Mouse (Mus musculus) lung, postnatal 0 days (tissue): Measurements from ENCODE around the gene 4930452B06Rik. TPM values are rescaled to one million over a fixed set of nuclear protein-coding genes. Genes with fewer than 3 reads are reported as not detected.

Experiments used
- ATAC-seq: fragments of 200-750 bp; cut with Nextera tagmentation; 2 replicates; pipeline ENCODE4 v1.8.0; 2017; ENCODE audit warnings: moderate library complexity
- DNase-seq: peaks from one replicate; pipeline ENCODE4 v3.0.0-alpha.2; 2016; ENCODE audit warnings: low spot score
- H3K27ac ChIP-seq: fragments of 300-500 bp; sonication (generic); 2 replicates; pipeline ENCODE4 v1.5.1; 2014; ENCODE audit warnings: antibody characterized with exemption, mild to moderate bottlenecking, low read length, mixed read lengths
- H3K27me3 ChIP-seq: fragments of 300-500 bp; sonication (generic); replicated peaks from 2 replicates; pipeline ENCODE4 v1.6.1; 2014; ENCODE audit warnings: low read length, mixed read lengths; ENCODE audit not compliant: insufficient read depth
- H3K36me3 ChIP-seq: fragments of 300-500 bp; sonication (generic); 2 replicates; pipeline ENCODE4 v1.6.1; 2014; ENCODE audit warnings: low read length, mixed read lengths; ENCODE audit not compliant: insufficient read depth
- H3K4me1 ChIP-seq: fragments of 300-500 bp; sonication (generic); 2 replicates; pipeline ENCODE4 v1.6.1; 2014; ENCODE audit warnings: antibody characterized with exemption, low read depth, low read length, mixed read lengths; ENCODE audit not compliant: insufficient read depth
- H3K4me2 ChIP-seq: fragments of 300-500 bp; sonication (generic); replicated peaks from 2 replicates; pipeline ENCODE4 v1.6.1; 2014; ENCODE audit warnings: low read depth, mild to moderate bottlenecking, low read length, moderate library complexity, mixed read lengths
- H3K4me3 ChIP-seq: fragments of 300-500 bp; sonication (generic); 2 replicates; pipeline ENCODE4 v1.5.1; 2014; ENCODE audit warnings: low read depth, low read length
- H3K9ac ChIP-seq: fragments of 300-500 bp; sonication (generic); replicated peaks from 2 replicates; pipeline ENCODE4 v1.6.1; 2014; ENCODE audit warnings: low read depth, mild to moderate bottlenecking
- H3K9me3 ChIP-seq: fragments of 300-500 bp; sonication (generic); 2 replicates; pipeline ENCODE4 v1.6.1; 2016; ENCODE audit warnings: low read length, mixed read lengths
- CTCF ChIP-seq: IDR thresholded peaks from 2 replicates; pipeline ENCODE4 v1.5.1; 2016; ENCODE audit warnings: antibody characterized with exemption, mild to moderate bottlenecking
- EP300 ChIP-seq: IDR thresholded peaks from 2 replicates; pipeline ENCODE4 v1.6.1; 2016; ENCODE audit warnings: antibody characterized with exemption, mild to moderate bottlenecking, control low read depth
- WGBS: fragments of 180-500 bp; shearing (Covaris S2); extraction: QIAGEN DNeasy Blood & Tissue Kit; methylation state at CpG from one replicate; pipeline ENCODE4 v1.1.7; 2014; 5-methylcytosine and 5-hydroxymethylcytosine counted together
- polyA plus RNA-seq: library from polyadenylated mRNA; unstranded; fragments of >200 nt; fragmentation: Nextera tagmentation; extraction: Ambion mirVana; gene quantifications from 2 replicates; pipeline ENCODE4 v1.2.1, GENCODE M21; 2015

The 4930452B06Rik gene
- polyA plus RNA-seq, 1 experiment from 2014 or later = 2.9 TPM

DNA sequence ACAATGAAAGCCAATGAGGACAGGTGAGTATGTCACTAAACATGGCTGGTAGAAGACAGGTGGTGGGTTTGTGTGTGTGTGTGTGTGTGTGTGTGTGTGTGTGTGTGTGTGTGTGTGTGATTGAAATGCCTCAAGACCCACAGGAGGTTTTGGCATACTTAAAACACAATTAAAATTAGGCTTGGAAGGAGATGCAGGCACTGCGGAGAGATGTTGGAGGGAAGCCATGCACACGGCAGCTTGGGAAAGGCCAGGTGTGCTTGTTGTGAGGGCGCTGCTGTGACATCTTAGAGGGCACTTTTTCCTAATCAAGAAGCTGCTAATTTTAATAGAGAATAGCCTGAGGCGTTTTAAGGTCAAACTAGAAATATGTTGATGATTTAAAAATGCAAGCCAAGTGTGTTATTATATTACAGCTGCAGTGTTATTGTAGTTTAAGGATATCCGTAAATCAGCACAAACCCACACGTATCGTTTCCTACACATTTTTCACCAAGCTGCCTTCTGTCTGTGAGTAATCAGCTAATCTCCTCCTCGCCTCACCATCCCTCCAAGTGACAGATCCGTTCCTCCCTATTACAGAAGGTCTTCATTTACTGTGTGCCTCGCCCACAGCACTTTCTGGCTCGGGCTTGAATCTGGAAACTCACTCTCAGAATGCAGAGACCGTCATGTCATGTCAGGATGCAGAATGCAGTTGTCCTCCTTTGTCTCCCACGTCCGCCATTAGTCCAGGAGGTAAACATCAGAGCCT, 201.5 kb downstream of the 4930452B06Rik start:
- DNase-seq (no peak), ATAC-seq (no peak)
- no peak overlapping the region for H3K27ac ChIP-seq
- H3K27me3 ChIP-seq = no peaks in the 10 kb centered on the region
- H3K4me3 ChIP-seq = no peak overlapping the region
- TF ChIP-seq CTCF (no peak), EP300 (no peak)
- no peaks in the 10 kb centered on the region for H3K4me1 ChIP-seq
- H3K9ac ChIP-seq = no peak overlapping the region
- H3K36me3 ChIP-seq = no peaks in the 10 kb centered on the region
- 58% methylated on average over 14 of the region's 14 CpGs for WGBS
- H3K9me3 ChIP-seq = no peaks in the 10 kb centered on the region
- no peak overlapping the region for H3K4me2 ChIP-seq

GRCm38 (mm10) chr14:8462973-8463372, 203.1 kb downstream of the 4930452B06Rik start:
- H3K9ac ChIP-seq = no peak overlapping the region
- H3K36me3 ChIP-seq = no peaks in the 10 kb centered on the region
- H3K4me3 ChIP-seq = no peak overlapping the region
- ATAC-seq (no peak), DNase-seq (peak; percentile 24)
- no peak overlapping the region for H3K4me2 ChIP-seq
- WGBS = 37% methylated on average over 4 of the region's 4 CpGs
- no peak overlapping the region for H3K27ac ChIP-seq
- H3K9me3 ChIP-seq = no peaks in the 10 kb centered on the region
- TF ChIP-seq EP300 (0 out of 2 replicates have a peak, but pooled peaks have one; percentile 0), CTCF (no peak)
- no peaks in the 10 kb centered on the region for H3K4me1 ChIP-seq
- H3K27me3 ChIP-seq = no peaks in the 10 kb centered on the region

DNA sequence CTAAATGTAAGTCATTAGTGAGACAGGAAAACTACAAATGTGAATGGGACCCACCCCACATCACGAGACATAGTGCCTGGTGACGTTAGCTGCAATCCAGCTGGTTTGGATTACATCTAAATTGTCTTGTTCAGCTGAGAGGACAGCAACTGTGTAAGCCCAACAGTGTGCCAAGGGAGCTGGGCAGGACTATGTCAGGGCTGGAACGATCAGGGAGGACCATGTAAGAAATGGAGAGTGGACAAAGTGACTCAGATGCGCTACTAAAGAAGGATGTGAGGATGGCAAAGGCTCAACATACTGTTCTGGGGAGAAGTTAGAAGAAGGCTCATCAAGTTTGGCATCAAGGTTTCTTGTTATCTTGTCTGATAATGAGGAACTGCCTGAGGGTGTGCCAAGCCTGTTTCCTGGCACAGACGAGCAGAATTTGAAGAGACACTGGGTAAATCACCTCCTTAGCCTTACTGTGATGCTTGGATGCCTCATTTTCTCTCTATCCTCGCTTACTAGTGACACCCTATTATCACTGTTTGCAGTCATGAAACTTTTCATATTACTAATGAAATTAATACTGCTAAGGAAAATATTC, 203.6 kb downstream of the 4930452B06Rik start:
- Histone ChIP-seq H3K4me3 (no peak overlapping the region), H3K4me2 (no peak overlapping the region), H3K4me1 (no peaks in the 10 kb centered on the region), H3K27ac (no peak overlapping the region), H3K9me3 (no peaks in the 10 kb centered on the region), H3K9ac (no peak overlapping the region), H3K36me3 (no peaks in the 10 kb centered on the region), H3K27me3 (no peaks in the 10 kb centered on the region)
- WGBS = 64% methylated on average over 6 of the region's 6 CpGs
- no peak for TF ChIP-seq CTCF
- TF ChIP-seq EP300 = no peak
- DNase-seq = no peak
- no peak for ATAC-seq

DNA sequence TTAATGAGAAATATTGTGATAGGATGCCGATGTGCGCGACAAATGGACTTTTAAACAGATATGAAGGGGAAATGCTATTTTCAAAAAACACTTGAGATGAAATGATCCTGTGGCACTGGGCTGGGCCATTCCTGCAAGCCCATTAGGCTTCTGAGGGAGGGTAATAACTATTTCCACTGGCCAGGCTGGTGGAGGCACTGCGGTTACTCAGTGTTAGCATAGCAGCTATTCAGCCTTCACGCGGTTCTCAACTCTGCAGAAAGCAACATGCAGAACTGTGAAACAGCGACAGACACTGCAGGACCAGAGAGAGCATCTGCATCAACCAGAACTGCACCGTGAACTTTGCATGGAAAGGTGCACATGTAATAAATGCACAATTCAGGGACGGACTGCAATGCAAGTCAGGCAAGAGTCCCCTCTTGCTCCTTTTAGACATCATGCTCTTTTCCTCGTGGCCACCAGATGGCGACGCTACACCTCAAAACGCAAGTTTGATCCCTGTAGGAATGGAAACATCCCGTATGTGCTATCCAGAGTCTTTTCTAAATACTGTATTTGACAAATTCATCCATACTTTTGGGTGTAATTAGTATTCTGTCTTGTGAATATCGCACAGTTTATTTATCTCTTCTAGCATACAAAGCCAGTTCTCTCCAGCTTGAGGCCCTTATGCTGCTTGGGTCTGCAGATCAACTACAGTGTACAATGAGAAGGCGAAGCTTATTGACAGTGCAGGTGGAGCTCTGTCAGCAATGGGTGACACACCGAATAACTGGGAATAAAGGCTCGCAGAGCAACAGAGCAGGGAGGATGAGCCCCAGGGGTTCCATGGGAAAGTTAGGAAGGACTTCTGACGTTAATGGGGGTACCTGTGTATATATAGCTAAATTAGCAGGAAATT, 205.6 kb downstream of the 4930452B06Rik start:
- Histone ChIP-seq H3K27me3 (no peaks in the 10 kb centered on the region), H3K4me1 (no peaks in the 10 kb centered on the region), H3K9ac (no peak overlapping the region), H3K27ac (no peak overlapping the region), H3K4me2 (no peak overlapping the region), H3K36me3 (no peaks in the 10 kb centered on the region), H3K4me3 (no peak overlapping the region), H3K9me3 (no peaks in the 10 kb centered on the region)
- TF ChIP-seq EP300 = no peak
- TF ChIP-seq CTCF = peak; percentile 94
- ATAC-seq (peak; percentile 37; the same call in 1 of the 2 replicates), DNase-seq (peak; percentile 76)
- WGBS = 40% methylated on average over 19 of the region's 19 CpGs

GRCm38 (mm10) chr14:8459759-8460158, 206.3 kb downstream of the 4930452B06Rik start:
- WGBS = 67% methylated on average over 4 of the region's 4 CpGs
- DNase-seq (no peak), ATAC-seq (no peak)
- TF ChIP-seq CTCF (no peak), EP300 (no peak)
- Histone ChIP-seq H3K27me3 (no peaks in the 10 kb centered on the region), H3K9ac (no peak overlapping the region), H3K4me3 (no peak overlapping the region), H3K4me2 (no peak overlapping the region), H3K4me1 (no peaks in the 10 kb centered on the region), H3K9me3 (no peaks in the 10 kb centered on the region), H3K27ac (no peak overlapping the region), H3K36me3 (no peaks in the 10 kb centered on the region)

GRCm38 (mm10) chr14:8451117-8451516, 214.9 kb downstream of the 4930452B06Rik start:
- Histone ChIP-seq H3K4me3 (no peak overlapping the region), H3K36me3 (no peaks in the 10 kb centered on the region), H3K27me3 (no peaks in the 10 kb centered on the region), H3K27ac (no peak overlapping the region), H3K9ac (no peak overlapping the region), H3K4me1 (no peaks in the 10 kb centered on the region), H3K9me3 (no peaks in the 10 kb centered on the region), H3K4me2 (no peak overlapping the region)
- TF ChIP-seq EP300 (no peak), CTCF (no peak)
- ATAC-seq (no peak), DNase-seq (no peak)
- WGBS = 60% methylated on average over 4 of the region's 4 CpGs
